Mouse (Mus musculus): ENCODE data around the gene Bend6. TPM values are rescaled to one million over a fixed set of nuclear protein-coding genes. Genes with fewer than 3 reads are reported as not detected.

Bend6 gene
- polyA plus RNA-seq, 2 experiments from 2014 or later = 5.6 to 5.7 TPM

Other genes starting within 250 kb of the Bend6 start
- gene Prim2, start 238.0 kb downstream of the Bend6 start, polyA plus RNA-seq (2017; shearing (Covaris generic)) = 10 to 100 TPM; 19.8 to 23.3 TPM
- 1 to 10 TPM; 8.0 to 9.7 TPM for gene Rab23, start 187.9 kb downstream of the Bend6 start, polyA plus RNA-seq (2017; shearing (Covaris generic))
- 1 to 10 TPM in 1 of 2 experiments, under 1 TPM in 1; 0.91 to 2.3 TPM for gene Bag2, start 150.0 kb downstream of the Bend6 start, polyA plus RNA-seq (2017; shearing (Covaris generic))
- 10 to 100 TPM; 10.9 to 12.1 TPM for gene Zfp451, start 93.2 kb downstream of the Bend6 start, polyA plus RNA-seq (2017; shearing (Covaris generic))
- gene Dst, start 409 bp upstream of the Bend6 start, polyA plus RNA-seq (2017; shearing (Covaris generic)) = 10 to 100 TPM; 22.1 to 29.0 TPM

Measured in CD4-positive, CD25-positive, alpha-beta regulatory T cell, adult 4 months (primary cell).